Mouse (Mus musculus) gonadal fat pad, adult 2 months (tissue): Measurements from ENCODE around the gene Cyp26c1. TPM values are rescaled to one million over a fixed set of nuclear protein-coding genes. Genes with fewer than 3 reads are reported as not detected.

Experiments
- DNase-seq: peaks from one replicate; pipeline ENCODE4 v3.0.0-alpha.2; 2012; ENCODE audit warnings: low read depth
- polyA plus RNA-seq: library from polyadenylated mRNA; depleted of rRNA; stranded (reverse); fragments of >200 nt; gene quantifications from 2 replicates; pipeline ENCODE4 v1.2.3, GENCODE M21; 2012; rRNA removed

The Cyp26c1 gene
- 0.09 TPM in 2 replicates for polyA plus RNA-seq

DNA sequence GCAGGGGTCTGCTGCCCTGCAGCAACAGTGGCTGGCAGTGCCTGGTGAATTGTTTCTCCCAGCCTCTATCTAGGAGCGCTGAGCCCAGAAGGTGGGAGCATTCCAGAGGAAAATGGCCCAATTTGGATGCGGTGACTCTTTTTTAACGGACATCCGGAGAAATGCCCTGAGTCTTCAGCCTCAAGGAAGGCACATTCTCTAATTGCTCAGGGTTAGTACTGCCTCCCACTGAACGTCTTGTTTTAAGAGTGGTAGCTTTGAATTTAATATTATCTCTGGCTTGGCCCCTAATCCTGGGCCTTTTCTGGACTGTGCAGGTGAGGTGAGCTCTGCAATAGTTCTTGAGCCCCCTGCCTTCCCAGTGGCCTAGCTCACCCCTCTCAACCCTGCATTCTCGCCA is at the start of gene Cyp26c1:
Gene Cyp26c1 (plus strand): TSS at position 301 of the 400 bp plus-strand sequence.
- no peak for DNase-seq

DNA sequence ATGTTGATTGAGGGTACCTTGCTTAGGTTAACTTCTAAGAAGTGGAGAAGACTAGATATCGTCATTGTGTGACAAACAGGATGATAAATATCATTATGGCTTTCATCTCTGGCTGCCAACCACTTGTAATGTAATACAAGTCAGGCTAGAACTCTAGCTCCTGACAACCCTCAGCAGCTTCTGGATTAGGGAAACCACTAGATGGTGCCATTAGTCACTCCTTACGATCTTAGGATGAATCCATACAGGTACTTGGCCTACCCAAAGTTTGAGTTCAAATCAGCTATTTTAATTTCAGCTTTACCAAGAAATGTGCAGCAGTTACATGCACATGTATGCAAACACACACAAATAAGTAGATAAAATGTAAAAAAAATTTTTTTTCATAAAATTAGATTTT is 37.4 kb upstream of the Cyp26c1 start:
- DNase-seq, result no peak

DNA sequence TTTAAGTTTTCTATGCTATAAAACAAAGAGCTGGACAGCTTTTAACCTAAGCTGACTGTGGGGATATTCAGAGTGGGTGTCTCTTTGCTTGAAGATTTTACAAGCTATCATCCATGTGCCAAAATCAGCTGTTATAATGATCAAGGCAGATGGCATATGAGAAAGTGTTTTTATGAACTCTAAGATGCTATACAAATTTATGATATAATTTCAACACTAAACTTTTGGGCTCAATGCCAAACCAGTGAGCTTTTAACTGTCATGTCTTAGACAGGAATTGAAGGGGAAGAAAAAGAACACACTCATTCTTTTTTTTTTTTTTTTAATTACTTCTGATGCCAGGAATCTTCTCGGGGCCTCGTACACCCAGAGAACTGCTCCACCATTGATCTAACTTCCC is 34.9 kb upstream of the Cyp26c1 start:
- DNase-seq, result no peak

DNA sequence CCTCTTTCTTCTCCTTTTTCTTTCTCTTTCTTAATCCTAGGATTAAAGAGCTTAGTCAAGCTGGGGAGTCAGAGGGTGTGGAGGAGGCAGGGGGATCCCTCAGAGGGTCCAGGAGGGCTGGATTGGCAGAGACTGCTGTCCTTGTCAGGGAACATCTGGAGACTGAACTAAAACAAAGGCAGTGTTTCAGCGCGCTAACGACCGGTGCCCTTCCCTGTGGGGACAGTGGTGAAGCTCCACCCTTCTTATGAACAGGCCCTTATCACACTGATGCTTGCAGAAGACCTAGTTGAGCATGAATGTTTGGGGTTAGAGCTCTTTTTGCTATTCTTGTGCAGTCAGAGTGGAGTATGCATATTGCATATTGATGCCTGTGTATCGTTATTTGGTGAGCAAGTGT is 31.4 kb upstream of the Cyp26c1 start:
- no peak for DNase-seq

DNA sequence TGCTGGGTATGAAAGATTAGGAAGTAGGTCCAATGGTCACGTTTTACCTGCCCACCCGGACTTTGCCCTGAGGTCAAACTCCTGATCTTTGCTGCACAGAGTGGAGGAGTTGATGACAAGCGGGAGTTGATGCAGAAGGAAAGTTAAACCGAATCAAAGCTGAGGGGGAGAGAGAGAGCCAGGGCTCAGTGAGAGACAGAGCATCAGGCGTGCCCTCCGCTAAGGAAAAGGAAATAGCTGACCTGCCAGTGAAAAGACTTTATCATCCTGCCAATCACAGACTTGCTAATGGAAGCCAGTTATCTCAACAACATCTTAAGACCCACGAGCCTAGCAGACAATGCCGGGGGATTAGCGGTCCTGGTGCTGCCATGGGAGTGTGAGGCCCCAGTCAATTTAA is 28.9 kb upstream of the Cyp26c1 start:
- DNase-seq, result no peak

DNA sequence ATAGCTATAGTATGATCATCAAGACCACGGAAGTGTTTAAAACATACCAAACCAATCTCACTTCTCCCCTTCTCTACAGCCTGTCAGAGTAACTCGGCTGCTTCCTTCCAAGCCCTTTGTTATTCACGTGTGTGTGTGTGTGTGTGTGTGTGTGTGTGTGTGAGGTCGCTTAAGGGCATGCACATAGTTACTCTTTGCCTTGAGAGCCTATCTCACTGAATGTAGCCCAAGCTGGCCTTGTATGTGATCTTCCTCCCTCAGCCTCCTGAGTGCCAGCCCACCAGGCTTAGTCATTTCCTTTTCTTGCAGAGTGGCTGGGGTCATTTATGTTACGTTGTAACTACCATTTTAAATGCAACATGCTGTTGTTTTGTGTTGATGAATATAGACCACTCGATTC is 20.1 kb upstream of the Cyp26c1 start:
- no peak for DNase-seq

DNA sequence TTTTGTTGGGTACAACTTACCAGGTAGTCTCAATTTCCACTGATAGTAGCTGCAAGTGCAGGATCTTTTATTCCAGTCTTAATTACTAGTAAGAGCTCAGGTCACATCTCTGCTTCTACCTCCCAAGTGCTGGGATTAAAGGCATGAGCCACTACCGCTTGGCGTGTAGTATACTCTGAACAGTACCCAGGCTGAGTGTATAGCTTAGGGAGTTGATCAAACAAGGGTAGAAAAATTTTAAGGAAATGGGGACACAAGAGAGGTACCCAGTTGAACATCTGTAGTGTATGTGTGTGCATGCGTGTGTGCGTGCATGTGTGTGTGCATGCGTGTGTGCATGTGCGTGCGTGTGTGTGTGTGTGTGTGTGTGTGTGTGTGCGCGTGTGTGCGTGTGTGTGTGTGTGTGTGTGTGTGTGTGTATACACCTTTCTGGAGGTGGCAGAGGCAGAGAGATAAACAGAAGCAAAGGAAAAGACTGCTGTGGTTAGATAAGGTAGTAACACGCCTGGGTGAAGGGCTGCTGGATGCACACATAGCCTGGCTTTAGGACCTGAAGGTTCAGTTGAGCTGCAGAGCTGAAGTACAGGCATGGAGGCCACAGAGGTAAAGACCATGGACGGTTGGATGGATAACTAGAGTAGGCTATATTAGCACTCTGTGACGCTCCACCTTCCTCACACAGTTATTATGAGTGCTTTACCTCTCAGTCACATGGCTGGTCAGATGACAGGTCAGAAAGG is 17.4 kb upstream of the Cyp26c1 start:
- DNase-seq, result no peak

DNA sequence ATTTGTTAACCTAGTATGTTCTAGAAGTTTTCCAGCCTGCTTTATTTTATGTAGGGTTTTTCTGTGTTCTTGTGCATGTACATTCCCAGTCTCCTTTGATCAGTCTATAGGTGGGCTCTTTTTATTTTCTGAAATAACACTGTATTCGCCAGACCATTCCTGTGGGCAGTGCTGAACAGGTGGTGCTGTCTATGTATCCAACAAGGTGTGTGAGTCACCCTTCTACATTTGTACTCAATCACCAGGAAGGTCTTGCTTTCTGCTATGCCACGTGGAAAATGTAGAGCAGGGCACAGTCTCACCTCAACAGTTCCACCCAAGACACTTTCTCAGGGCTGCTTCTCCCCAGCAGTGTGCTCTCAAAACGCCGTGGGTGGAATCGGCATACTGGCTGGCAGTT is 16.7 kb upstream of the Cyp26c1 start:
- no peak for DNase-seq

DNA sequence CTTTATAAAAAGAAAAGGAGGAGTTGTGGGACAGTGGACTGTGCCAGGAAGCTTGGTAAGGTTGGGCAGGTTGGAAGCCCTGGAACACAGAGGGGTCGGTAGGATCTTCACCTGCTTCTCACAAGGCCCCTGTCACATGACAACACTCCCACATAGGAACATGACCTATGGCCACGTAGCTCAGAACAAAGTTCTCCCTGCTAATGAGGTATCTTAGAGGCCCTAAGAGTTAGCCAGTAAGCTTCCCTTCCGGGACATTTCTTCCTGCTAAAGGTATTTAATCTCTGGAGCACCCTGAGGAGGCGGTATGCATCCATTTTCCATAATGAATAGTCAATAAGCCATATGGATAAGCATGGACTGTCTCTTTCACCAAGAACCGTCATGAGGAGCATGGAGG is 15.9 kb upstream of the Cyp26c1 start:
- no peak for DNase-seq

DNA sequence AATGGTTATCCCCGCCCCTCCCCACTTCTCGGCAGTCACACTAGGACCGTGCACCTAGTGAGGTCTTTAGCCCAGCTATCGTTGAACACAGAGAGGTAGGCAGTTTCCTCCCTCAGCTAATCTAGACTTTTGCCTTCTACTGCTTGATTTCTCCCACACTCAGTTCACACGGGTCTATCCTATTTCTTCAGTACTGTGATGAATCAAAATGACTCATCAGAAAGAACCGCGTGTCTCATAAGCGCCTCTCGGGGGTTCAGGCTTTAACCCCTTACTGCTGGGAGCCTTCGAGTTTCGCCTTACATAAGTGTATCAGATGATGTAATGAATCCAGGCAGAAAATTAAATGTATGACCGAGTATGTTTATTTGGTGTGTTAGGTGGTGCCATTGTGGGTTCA is 12.0 kb upstream of the Cyp26c1 start:
- DNase-seq, result no peak

DNA sequence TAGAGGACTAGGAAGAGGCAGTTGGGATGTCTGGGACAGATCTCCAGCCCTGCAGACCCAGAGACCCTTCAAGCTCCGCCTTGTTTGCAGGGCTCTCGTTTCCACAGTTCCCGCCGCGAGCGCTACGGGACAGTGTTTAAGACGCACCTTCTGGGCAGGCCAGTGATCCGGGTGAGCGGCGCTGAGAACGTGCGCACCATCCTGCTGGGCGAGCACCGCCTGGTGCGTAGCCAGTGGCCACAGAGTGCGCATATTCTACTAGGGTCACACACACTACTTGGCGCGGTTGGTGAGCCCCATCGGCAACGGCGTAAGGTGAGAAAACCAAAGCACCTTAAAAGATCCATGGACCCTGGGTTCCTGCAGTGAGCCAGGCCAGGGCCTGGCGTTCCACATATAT is 966 bp downstream of the Cyp26c1 start:
- DNase-seq, result no peak

DNA sequence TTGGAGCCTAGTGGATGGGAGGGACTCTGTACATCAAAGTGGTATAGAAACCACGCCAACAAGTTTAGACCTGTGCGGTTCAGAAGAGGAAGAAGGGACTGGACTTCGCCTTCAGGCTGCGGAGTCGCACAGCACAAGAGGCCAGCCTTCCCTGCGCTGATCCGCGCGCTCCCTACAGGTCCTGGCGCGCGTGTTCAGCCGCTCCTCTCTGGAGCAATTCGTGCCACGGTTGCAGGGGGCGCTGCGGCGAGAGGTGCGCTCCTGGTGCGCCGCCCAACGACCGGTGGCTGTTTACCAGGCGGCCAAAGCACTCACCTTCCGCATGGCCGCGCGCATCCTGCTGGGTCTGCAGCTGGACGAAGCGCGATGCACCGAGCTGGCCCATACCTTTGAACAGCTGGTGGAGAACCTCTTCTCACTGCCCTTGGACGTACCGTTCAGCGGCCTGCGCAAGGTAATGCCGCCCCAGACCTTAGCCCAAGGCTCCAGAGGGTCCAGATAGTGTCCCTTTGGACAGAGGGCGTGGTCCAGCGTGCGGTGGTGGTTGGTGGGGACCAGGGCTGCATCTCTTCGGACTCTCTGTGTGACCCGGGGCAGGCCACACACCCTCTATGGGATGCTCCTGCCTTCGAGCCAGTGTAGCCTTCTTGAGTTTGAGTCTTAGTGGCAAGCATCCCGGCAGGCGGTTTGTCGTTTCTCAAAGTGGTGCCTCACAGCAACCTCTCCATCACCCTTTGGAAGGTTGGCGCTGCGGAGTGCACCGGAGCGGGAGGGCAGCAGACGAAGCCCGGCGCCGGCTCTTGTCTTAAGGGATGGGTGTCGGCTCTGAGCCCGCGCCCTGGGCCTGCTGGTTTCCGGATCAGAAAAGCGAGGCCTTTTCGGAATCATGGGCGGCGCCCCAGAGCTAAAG is 1.8 kb downstream of the Cyp26c1 start:
- DNase-seq, result no peak

DNA sequence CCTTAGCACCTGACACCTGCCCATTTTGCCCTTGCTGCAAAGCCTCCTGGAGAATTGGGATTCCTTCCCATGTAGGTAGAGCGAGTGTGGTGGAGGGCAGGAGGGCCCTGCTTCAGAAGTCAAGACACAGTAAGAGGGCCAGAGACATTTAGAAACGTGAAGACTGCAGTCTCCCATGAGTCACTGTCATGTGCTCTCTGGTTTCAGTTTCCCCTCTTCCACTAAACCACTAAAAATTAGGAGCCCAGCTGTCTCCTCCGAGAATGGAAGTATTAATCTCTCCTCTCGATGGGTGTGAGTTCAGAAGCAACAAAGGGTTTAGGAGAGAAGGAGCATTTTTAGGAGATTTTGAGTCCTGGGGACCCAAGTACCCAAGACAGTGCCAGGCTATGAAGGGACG is 4.1 kb downstream of the Cyp26c1 start:
- no peak for DNase-seq

DNA sequence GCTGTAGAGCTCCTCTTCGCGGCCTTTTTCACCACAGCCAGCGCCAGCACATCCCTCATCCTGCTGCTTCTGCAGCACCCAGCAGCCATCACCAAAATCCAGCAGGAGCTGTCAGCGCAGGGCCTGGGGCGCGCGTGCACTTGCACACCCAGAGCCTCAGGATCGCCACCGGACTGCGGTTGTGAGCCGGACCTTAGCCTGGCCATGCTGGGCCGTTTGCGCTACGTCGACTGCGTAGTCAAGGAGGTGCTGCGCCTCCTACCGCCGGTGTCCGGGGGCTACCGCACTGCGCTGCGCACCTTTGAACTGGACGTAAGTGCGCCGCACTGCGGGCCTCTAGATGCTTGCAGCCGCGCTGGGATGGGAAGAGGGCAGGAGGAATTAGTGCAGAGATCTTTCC is 5.3 kb downstream of the Cyp26c1 start:
- DNase-seq, result no peak

DNA sequence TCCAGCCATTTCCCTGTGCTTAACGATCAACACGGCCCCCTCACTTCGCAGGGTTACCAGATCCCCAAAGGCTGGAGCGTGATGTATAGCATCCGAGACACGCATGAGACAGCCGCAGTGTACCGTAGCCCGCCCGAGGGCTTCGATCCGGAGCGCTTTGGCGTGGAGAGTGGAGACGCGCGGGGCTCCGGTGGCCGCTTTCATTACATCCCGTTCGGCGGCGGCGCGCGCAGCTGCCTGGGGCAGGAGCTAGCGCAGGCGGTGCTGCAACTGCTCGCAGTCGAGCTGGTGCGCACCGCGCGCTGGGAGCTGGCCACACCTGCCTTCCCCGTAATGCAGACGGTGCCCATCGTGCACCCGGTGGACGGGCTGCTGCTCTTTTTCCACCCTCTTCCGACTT is 7.5 kb downstream of the Cyp26c1 start:
- DNase-seq, result no peak

DNA sequence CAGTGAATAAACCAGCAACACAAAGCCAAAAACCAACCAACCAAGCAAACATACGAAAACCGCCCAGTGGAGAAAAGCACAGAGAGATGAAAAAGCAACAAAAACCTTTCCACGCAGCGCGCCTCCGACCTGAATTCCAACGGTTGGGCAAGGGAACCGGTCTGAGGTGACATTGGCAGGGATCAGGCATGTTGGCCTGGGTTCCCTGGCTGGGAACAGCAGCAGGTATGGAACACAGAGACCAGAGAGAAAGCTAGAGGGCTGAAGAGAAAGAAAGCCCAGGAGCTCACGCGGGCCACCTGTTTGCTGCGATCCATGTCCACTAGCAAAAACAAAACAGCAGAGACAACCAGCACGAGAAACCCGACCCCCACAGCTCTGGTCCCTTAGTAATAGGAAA is 9.8 kb downstream of the Cyp26c1 start:
- DNase-seq, result no peak

DNA sequence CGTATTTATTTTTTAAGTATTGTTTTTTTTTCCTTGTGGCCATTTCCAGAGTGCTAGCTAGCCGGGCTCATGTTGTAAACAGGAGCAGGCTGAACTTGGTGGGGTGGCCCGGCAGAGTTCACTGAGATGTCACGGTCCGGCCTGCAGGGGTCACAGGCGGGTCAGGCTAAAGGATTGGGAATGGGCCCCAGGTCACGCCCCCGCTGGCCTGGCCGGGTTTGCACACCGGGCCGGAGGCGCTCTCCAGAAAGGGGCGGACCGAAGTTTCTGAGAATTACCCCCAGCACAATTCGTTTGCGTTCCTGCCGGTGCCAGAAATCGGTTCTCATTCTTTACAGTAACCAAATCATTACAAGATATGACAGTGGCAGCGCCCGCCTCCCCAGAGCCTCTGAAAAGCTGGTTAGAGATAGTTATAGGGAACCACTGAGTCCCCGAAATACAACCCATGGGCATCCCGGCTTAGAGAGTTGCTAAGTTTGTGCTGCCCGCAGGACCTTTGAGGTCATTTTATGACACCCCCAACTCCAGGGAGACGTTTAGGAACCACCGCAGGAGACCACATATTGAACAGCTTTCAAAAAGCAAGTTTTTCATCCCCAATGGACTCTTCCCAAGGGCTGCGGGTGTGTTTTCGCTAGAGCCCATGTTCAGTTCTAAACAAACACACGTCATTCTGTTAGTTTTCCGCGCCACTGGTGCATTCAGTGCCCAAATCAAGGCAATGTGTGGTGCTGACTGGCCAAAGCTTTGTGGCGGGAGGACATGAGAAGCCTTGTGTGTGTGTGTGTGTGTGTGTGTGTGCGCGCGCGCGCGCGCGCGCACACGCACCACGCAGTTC is 10.6 kb downstream of the Cyp26c1 start:
- DNase-seq, result no peak

DNA sequence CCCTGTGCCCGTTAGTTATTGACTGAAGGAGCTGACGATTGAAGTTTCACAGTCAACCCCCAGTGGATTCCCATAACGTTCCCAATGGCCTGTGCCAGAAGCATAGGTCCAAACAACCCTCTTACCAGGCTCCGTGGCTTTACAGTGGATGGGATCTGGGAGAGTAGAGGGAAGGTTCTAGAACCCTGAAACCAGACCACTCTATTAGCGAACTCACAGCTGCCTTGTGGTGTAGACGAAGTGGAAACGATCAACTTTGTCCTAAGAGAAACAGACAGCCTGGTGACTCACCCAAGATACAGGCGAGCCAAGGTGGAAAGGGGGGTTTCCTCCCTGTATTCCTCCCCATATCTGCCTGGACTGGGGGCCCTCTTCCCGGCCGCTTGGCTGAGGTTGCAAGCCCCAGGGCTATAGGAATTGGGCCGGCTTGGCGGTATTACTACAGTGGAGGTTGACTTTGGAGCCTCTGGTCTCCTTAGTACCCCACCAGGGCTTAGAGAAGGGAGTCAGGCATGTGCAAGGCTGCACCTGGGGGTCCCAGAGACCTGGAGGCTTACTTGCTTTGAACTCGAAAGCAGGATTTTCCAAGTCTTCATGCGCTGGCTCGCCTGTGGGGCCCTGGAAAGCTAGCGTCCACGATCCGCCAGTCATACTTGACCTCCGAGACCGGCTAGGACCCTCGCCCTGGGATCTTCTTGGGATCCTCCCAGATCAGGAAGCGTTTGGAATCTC is 11.4 kb downstream of the Cyp26c1 start:
- DNase-seq, result no peak

DNA sequence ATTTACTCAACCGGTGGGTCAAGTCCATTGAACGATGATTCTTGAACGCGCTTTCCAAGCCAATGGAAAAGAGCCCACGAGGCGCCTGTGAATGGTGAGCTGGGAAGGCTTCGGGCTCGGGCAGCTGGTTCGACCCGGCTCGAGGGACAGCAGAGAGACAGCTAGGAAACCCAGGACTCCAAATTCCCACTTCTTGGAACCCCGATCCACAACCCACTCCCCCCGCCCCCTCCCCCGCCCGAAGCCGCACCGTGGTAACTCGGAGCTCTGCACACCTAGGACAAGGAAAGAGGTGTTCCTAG is 11.9 kb downstream of the Cyp26c1 start:
- no peak for DNase-seq

DNA sequence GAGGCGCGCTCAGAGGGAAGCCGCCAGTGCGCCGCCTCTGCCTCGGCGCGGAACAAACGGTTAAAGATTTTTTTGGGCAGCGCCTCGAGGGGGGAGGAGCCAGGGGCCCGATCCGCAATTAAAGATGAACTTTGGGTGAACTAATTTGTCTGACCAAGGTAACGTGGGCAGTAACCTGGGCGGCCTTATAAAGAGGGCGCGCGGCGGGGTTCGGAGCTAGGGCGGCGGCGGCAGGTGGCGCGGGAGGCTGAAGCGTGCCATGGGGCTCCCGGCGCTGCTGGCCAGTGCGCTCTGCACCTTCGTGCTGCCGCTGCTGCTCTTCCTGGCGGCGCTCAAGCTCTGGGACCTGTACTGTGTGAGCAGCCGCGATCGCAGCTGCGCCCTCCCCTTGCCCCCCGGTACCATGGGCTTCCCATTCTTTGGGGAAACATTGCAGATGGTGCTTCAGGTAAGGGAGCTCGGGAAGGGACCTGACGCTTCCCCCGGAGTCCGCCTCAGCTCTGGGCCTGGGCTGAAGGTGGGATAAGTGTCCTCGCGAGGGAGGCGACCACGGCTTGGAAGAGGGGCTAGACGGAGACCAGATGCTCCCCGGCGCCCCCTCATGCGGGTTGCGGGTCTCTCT is 12.4 kb downstream of the Cyp26c1 start, which contains the start of gene Cyp26a1:
Gene Cyp26a1 (plus strand): TSS at position 148 of the 622 bp plus-strand sequence.
- no peak for DNase-seq
